Mouse (Mus musculus) neural tube, embryonic 14.5 days (tissue): ENCODE measurements around the gene Zpbp2. TPM values are rescaled to one million over a fixed set of nuclear protein-coding genes. Genes with fewer than 3 reads are reported as not detected.
A peak's percentile ranks its signal among the peaks of the same experiment; 100 is the strongest.

Source experiments
- ATAC-seq: fragments of 200-750 bp; cut with Nextera tagmentation; 2 replicates; pipeline ENCODE4 v1.8.0; 2017; ENCODE audit warnings: low read depth, mild to moderate bottlenecking, moderate TSS enrichment, moderate library complexity
- H3K27ac ChIP-seq: fragments of 300-500 bp; sonication (generic); 2 replicates; pipeline ENCODE4 v1.5.1; 2014; ENCODE audit warnings: low read depth, mild to moderate bottlenecking, control low read depth, low read length, moderate library complexity, mixed read lengths
- H3K27me3 ChIP-seq: fragments of 300-500 bp; sonication (generic); 2 replicates; pipeline ENCODE4 v1.6.1; 2014; ENCODE audit warnings: low read length; ENCODE audit not compliant: control insufficient read depth, insufficient read depth
- H3K36me3 ChIP-seq: fragments of 300-500 bp; sonication (generic); 2 replicates; pipeline ENCODE4 v1.6.1; 2014; ENCODE audit warnings: low read length, mixed read lengths; ENCODE audit not compliant: control insufficient read depth, insufficient read depth
- H3K4me1 ChIP-seq: fragments of 300-500 bp; sonication (generic); 2 replicates; pipeline ENCODE4 v1.6.1; 2014; ENCODE audit warnings: low read length; ENCODE audit not compliant: control insufficient read depth, insufficient read depth
- H3K4me2 ChIP-seq: fragments of 300-500 bp; sonication (generic); 2 replicates; pipeline ENCODE4 v1.6.1; 2014; ENCODE audit warnings: mild to moderate bottlenecking, low read depth, low read length, control low read depth
- H3K4me3 ChIP-seq: fragments of 300-500 bp; sonication (generic); 2 replicates; pipeline ENCODE4 v1.5.1; 2014; ENCODE audit warnings: low read depth, low read length, control low read depth, mixed read lengths
- H3K9ac ChIP-seq: fragments of 300-500 bp; sonication (generic); replicated peaks from 2 replicates; pipeline ENCODE4 v1.6.1; 2014; ENCODE audit warnings: low read depth, mild to moderate bottlenecking, control low read depth, low read length, mixed read lengths
- H3K9me3 ChIP-seq: fragments of 300-500 bp; sonication (generic); 2 replicates; pipeline ENCODE4 v1.6.1; 2016; ENCODE audit warnings: low read length; ENCODE audit not compliant: control insufficient read depth
- WGBS: fragments of 180-500 bp; shearing (Covaris S2); extraction: QIAGEN DNeasy Blood & Tissue Kit; methylation state at CpG from one replicate; pipeline ENCODE4 v1.1.7; 2014; 5-methylcytosine and 5-hydroxymethylcytosine counted together
- polyA plus RNA-seq: library from polyadenylated mRNA; unstranded; fragments of >200 nt; fragmentation: Nextera tagmentation; extraction: Ambion mirVana; gene quantifications from 2 replicates; pipeline ENCODE4 v1.2.1, GENCODE M21; 2014

Gene Zpbp2
- polyA plus RNA-seq, result not detected in 2 replicates

- peak within 1 kb of the TSS; percentile 86 for H3K27ac ChIP-seq
- H3K9me3 ChIP-seq, result no peaks in the 10 kb centered on the region
- H3K36me3 ChIP-seq, result no peaks in the 10 kb centered on the region
- peak within 1 kb of the TSS; percentile 60 for H3K4me3 ChIP-seq
- 2% methylated on average over 51 of the region's 51 CpGs for WGBS
- H3K4me1 ChIP-seq, result 0 out of 2 replicates have a peak, but pooled peaks cover 4% of the 10 kb centered on the region
- peaks cover 26% of the 10 kb centered on the region for H3K27me3 ChIP-seq
- ATAC-seq, result peak; percentile 97
- peak within 1 kb of the TSS; percentile 63 for H3K4me2 ChIP-seq
- H3K9ac ChIP-seq, result peak within 1 kb of the TSS; percentile 59
Observed at GRCm38 (mm10) chr11:98550975-98551828, at the start of gene Zpbp2. Gene Zpbp2 (plus strand): TSS chr11:98551097.

GRCm38 (mm10) chr11:98504926-98505325 lies 46.0 kb upstream of the Zpbp2 start:
- Histone ChIP-seq H3K9ac (no peak overlapping the region), H3K4me3 (no peak overlapping the region), H3K9me3 (no peaks in the 10 kb centered on the region), H3K36me3 (no peaks in the 10 kb centered on the region), H3K27ac (no peak overlapping the region), H3K4me1 (peaks cover 5% of the 10 kb centered on the region; the same call in 1 of the 2 replicates), H3K4me2 (no peak overlapping the region), H3K27me3 (no peaks in the 10 kb centered on the region)
- ATAC-seq, result no peak
- 66% methylated on average over 3 of the region's 3 CpGs for WGBS

GRCm38 (mm10) chr11:98509434-98509833 lies 41.5 kb upstream of the Zpbp2 start:
- no peak overlapping the region for H3K9ac ChIP-seq
- H3K27ac ChIP-seq, result no peak overlapping the region
- H3K4me2 ChIP-seq, result no peak overlapping the region
- H3K27me3 ChIP-seq, result no peaks in the 10 kb centered on the region
- WGBS, result 84% methylated on average over 7 of the region's 7 CpGs
- no peaks in the 10 kb centered on the region for H3K4me1 ChIP-seq
- no peaks in the 10 kb centered on the region for H3K9me3 ChIP-seq
- H3K4me3 ChIP-seq, result no peak overlapping the region
- no peaks in the 10 kb centered on the region for H3K36me3 ChIP-seq
- ATAC-seq, result no peak

GRCm38 (mm10) chr11:98510125-98510524 lies 40.8 kb upstream of the Zpbp2 start:
- 91% methylated on average over 8 of the region's 8 CpGs for whole genome bisulfite sequencing
- Histone ChIP-seq H3K9ac (no peak overlapping the region), H3K36me3 (no peaks in the 10 kb centered on the region), H3K4me1 (no peaks in the 10 kb centered on the region), H3K4me2 (no peak overlapping the region), H3K4me3 (no peak overlapping the region), H3K27me3 (no peaks in the 10 kb centered on the region), H3K27ac (no peak overlapping the region), H3K9me3 (no peaks in the 10 kb centered on the region)
- ATAC-seq, result no peak

GRCm38 (mm10) chr11:98512881-98513280 lies 38.0 kb upstream of the Zpbp2 start:
- no peaks in the 10 kb centered on the region for H3K36me3 ChIP-seq
- ATAC-seq, result no peak
- no peak overlapping the region for H3K4me3 ChIP-seq
- H3K4me2 ChIP-seq, result no peak overlapping the region
- H3K4me1 ChIP-seq, result no peaks in the 10 kb centered on the region
- H3K27me3 ChIP-seq, result no peaks in the 10 kb centered on the region
- 96% methylated on average over 13 of the region's 13 CpGs for WGBS
- H3K9me3 ChIP-seq, result no peaks in the 10 kb centered on the region
- H3K27ac ChIP-seq, result no peak overlapping the region
- H3K9ac ChIP-seq, result no peak overlapping the region

- Histone ChIP-seq H3K4me1 (no peaks in the 10 kb centered on the region), H3K4me2 (no peak overlapping the region), H3K4me3 (no peak overlapping the region), H3K9ac (no peak overlapping the region), H3K36me3 (no peaks in the 10 kb centered on the region), H3K27ac (no peak overlapping the region), H3K27me3 (no peaks in the 10 kb centered on the region), H3K9me3 (no peaks in the 10 kb centered on the region)
- 65% methylated on average over 6 of the region's 6 CpGs for WGBS
- ATAC-seq, result no peak
Observed at GRCm38 (mm10) chr11:98513356-98513936, 37.5 kb upstream of the Zpbp2 start.

GRCm38 (mm10) chr11:98520468-98520867 lies 30.4 kb upstream of the Zpbp2 start:
- Histone ChIP-seq H3K27ac (no peak overlapping the region), H3K27me3 (no peaks in the 10 kb centered on the region), H3K9me3 (no peaks in the 10 kb centered on the region), H3K4me3 (no peak overlapping the region), H3K36me3 (no peaks in the 10 kb centered on the region), H3K4me1 (no peaks in the 10 kb centered on the region), H3K4me2 (no peak overlapping the region), H3K9ac (no peak overlapping the region)
- no peak for ATAC-seq
- WGBS, result 66% methylated on average over 10 of the region's 10 CpGs

GRCm38 (mm10) chr11:98525140-98525539 lies 25.8 kb upstream of the Zpbp2 start:
- Histone ChIP-seq H3K27me3 (no peaks in the 10 kb centered on the region), H3K4me2 (no peak overlapping the region), H3K9me3 (no peaks in the 10 kb centered on the region), H3K4me1 (no peaks in the 10 kb centered on the region), H3K36me3 (no peaks in the 10 kb centered on the region), H3K9ac (no peak overlapping the region), H3K4me3 (no peak overlapping the region), H3K27ac (no peak overlapping the region)
- no peak for ATAC-seq
- WGBS, result 64% methylated on average over 4 of the region's 4 CpGs

GRCm38 (mm10) chr11:98526824-98527461 lies 24.0 kb upstream of the Zpbp2 start:
- H3K9ac ChIP-seq, result no peak overlapping the region
- H3K4me2 ChIP-seq, result no peak overlapping the region
- H3K4me1 ChIP-seq, result no peaks in the 10 kb centered on the region
- WGBS, result 73% methylated on average over 10 of the region's 10 CpGs
- H3K27me3 ChIP-seq, result no peaks in the 10 kb centered on the region
- no peak overlapping the region for H3K27ac ChIP-seq
- no peaks in the 10 kb centered on the region for H3K36me3 ChIP-seq
- no peaks in the 10 kb centered on the region for H3K9me3 ChIP-seq
- no peak overlapping the region for H3K4me3 ChIP-seq
- ATAC-seq, result no peak
